Mouse (Mus musculus) limb, embryonic 12.5 days (tissue): ENCODE measurements around the gene 1700007K13Rik. TPM values are rescaled to one million over a fixed set of nuclear protein-coding genes. Genes with fewer than 3 reads are reported as not detected.

ENCODE experiments used
- ATAC-seq: fragments of 200-750 bp; cut with Nextera tagmentation; 2 replicates; pipeline ENCODE4 v1.8.0; 2017; ENCODE audit warnings: low read depth, moderate TSS enrichment; ENCODE audit not compliant: insufficient number of reproducible peaks, insufficient read depth, low FRiP score, low TSS enrichment
- H3K27ac ChIP-seq: fragments of 300-500 bp; sonication (generic); 2 replicates; pipeline ENCODE4 v1.5.1; 2016; ENCODE audit warnings: mild to moderate bottlenecking, moderate library complexity
- H3K27me3 ChIP-seq: fragments of 300-500 bp; sonication (generic); 2 replicates; pipeline ENCODE4 v1.6.1; 2016; ENCODE audit warnings: mild to moderate bottlenecking, moderate library complexity
- H3K36me3 ChIP-seq: fragments of 300-500 bp; sonication (generic); 2 replicates; pipeline ENCODE4 v1.6.1; 2016; ENCODE audit warnings: mild to moderate bottlenecking, moderate library complexity
- H3K4me1 ChIP-seq: fragments of 300-500 bp; sonication (generic); replicated peaks from 2 replicates; pipeline ENCODE4 v1.6.1; 2016
- H3K4me2 ChIP-seq: fragments of 300-500 bp; sonication (generic); 2 replicates; pipeline ENCODE4 v1.6.1; 2016; ENCODE audit warnings: mild to moderate bottlenecking, moderate library complexity
- H3K4me3 ChIP-seq: fragments of 300-500 bp; sonication (generic); replicated peaks from 2 replicates; pipeline ENCODE4 v1.5.1; 2016; ENCODE audit warnings: mild to moderate bottlenecking
- H3K9ac ChIP-seq: fragments of 300-500 bp; sonication (generic); replicated peaks from 2 replicates; pipeline ENCODE4 v1.6.1; 2016; ENCODE audit warnings: mild to moderate bottlenecking, moderate library complexity
- H3K9me3 ChIP-seq: fragments of 300-500 bp; sonication (generic); 2 replicates; pipeline ENCODE4 v1.6.1; 2016; ENCODE audit warnings: mild to moderate bottlenecking, moderate library complexity
- WGBS: fragments of 180-500 bp; shearing (Covaris S2); methylation state at CpG from one replicate; pipeline ENCODE4 v1.1.7; 2016; 5-methylcytosine and 5-hydroxymethylcytosine counted together
- polyA plus RNA-seq: library from polyadenylated mRNA; unstranded; fragments of >200 nt; fragmentation: Nextera tagmentation; extraction: Ambion mirVana; gene quantifications from 2 replicates; pipeline ENCODE4 v1.2.1, GENCODE M21; 2016

Gene 1700007K13Rik
- polyA plus RNA-seq, 1 experiment from 2014 or later: 0.70 TPM

DNA sequence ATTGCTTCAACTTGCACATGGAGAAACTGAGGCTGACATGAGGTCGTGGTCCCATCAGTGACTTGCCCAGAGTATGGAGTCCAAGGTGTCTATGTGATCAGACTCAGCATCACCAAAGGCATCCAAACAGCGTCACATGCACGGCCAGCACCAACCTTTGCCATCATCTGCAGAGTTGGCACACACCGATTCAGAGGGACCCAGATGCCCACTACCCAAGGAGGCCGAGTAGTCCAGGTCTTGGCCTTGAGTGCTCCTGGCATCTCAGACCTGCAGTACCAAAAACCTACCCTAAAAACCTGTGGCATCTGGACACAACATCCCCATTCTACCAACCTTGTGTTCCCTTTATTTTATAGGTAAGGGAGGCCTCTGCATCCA is 51.4 kb downstream of the 1700007K13Rik start:
- no peaks in the 10 kb centered on the region for H3K27me3 ChIP-seq
- no peak overlapping the region for H3K4me2 ChIP-seq
- no peak for ATAC-seq
- 96% methylated on average over 5 of the region's 5 CpGs for WGBS
- H3K36me3 ChIP-seq: no peaks in the 10 kb centered on the region
- H3K4me1 ChIP-seq: peaks cover under 1% of the 10 kb centered on the region; the same call in 1 of the 2 replicates
- H3K9me3 ChIP-seq: no peaks in the 10 kb centered on the region
- H3K4me3 ChIP-seq: no peak overlapping the region
- no peak overlapping the region for H3K9ac ChIP-seq
- H3K27ac ChIP-seq: no peak overlapping the region

DNA sequence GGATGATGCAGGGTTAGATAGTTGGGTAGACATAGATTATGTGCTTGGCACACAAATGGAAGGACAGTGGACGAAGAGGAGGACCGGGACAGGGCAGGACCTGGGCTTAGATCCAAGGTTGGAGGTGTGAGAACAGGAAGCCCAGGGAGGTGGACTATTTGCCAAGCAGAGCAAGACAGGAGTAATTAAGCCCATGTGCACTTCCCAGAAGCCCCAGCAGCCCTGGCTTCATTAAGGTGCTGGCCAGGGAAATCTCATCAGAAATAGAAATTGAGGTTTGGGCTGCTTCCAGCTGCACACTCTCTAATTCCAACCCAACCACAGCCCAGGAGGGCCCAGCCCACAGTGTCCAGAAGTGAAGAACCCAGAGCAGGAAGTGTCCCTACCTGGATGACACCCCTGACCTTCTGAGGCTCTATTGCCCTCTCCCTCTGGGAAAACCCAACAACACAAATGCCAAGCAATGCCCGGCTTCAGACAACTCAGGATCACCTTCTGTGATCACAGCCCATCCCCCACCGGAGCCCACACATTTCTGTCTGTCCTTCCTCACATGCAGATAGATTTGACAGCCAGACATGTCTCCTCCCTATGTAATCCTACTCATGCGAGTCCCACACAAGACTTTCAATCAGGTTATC is 51.9 kb downstream of the 1700007K13Rik start:
- H3K4me1 ChIP-seq: peaks cover 6% of the 10 kb centered on the region
- H3K36me3 ChIP-seq: no peaks in the 10 kb centered on the region
- no peak overlapping the region for H3K4me2 ChIP-seq
- H3K4me3 ChIP-seq: no peak overlapping the region
- no peak overlapping the region for H3K9ac ChIP-seq
- no peaks in the 10 kb centered on the region for H3K9me3 ChIP-seq
- no peak overlapping the region for H3K27ac ChIP-seq
- H3K27me3 ChIP-seq: no peaks in the 10 kb centered on the region
- 83% methylated on average over 5 of the region's 5 CpGs for WGBS
- ATAC-seq: no peak

DNA sequence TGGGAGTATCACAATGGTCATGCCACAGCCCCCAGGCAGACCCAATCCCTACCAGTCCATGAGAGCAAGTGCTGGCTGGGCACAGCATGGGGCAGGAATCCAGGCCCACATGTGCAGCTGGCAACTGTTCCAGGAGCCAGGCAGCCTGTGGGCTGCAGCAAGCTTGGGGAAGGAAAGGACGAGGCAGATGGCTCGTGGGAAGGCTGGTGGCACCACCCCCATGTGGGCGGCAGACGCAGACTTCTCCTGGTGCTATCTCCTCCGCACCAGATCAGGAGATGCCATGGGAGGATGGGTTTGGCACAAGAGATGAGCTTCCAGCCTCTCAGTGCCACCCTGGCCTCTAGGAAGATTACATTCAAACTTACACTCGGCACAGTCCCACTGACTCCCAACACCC is 53.2 kb downstream of the 1700007K13Rik start:
- Histone ChIP-seq H3K36me3 (no peaks in the 10 kb centered on the region), H3K27ac (no peak overlapping the region), H3K9ac (no peak overlapping the region), H3K27me3 (no peaks in the 10 kb centered on the region), H3K4me1 (peaks cover 6% of the 10 kb centered on the region), H3K4me2 (no peak overlapping the region), H3K4me3 (no peak overlapping the region), H3K9me3 (no peaks in the 10 kb centered on the region)
- 82% methylated on average over 6 of the region's 6 CpGs for WGBS
- ATAC-seq: no peak

Other genes with a start within 250 kb of the 1700007K13Rik start
- gene Ppp1r26, start 19.5 kb downstream of the 1700007K13Rik start, polyA plus RNA-seq: 8.6 and 8.8 TPM in 2 replicates
- 58.7 and 66.4 TPM in 2 replicates for gene Mrps2, start 1.7 kb upstream of the 1700007K13Rik start, polyA plus RNA-seq
- gene Gbgt1, start 30.6 kb upstream of the 1700007K13Rik start, polyA plus RNA-seq: 0.25 TPM in 1 of 2 replicates, not detected in the other
- gene Gm10134, start 39.8 kb upstream of the 1700007K13Rik start, polyA plus RNA-seq: 0.69 and 0.89 TPM in 2 replicates
- 42.7 and 54.7 TPM in 2 replicates for gene Ralgds, start 46.8 kb upstream of the 1700007K13Rik start, polyA plus RNA-seq
- not detected in 2 replicates for gene Cel, start 97.1 kb upstream of the 1700007K13Rik start, polyA plus RNA-seq
- gene Gtf3c5, start 117.4 kb upstream of the 1700007K13Rik start, polyA plus RNA-seq: 56.7 and 59.1 TPM in 2 replicates
- gene Gfi1b, start 155.7 kb upstream of the 1700007K13Rik start, polyA plus RNA-seq: 0.55 and 2.2 TPM in 2 replicates
- gene Tsc1, start 174.9 kb upstream of the 1700007K13Rik start, polyA plus RNA-seq: 24.9 and 25.4 TPM in 2 replicates
- gene Spaca9, start 233.4 kb upstream of the 1700007K13Rik start, polyA plus RNA-seq: 0.76 and 1.8 TPM in 2 replicates
- 0.39 and 0.49 TPM in 2 replicates for gene Ak8, start 233.8 kb upstream of the 1700007K13Rik start, polyA plus RNA-seq